Mouse (Mus musculus) kidney, postnatal 14 days (tissue): ENCODE measurements around the gene Pwwp2a.

Experiments
- DNase-seq: peaks from one replicate; pipeline ENCODE4 v3.0.0; 2022; ENCODE audit warnings: mixed read lengths

Gene Pwwp2a

GRCm38 (mm10) chr11:43681472-43682414, at the start of gene Pwwp2a:
TSS of gene Pwwp2a (plus strand) at chr11:43681998.
- peak; percentile 99 for DNase-seq

DNA sequence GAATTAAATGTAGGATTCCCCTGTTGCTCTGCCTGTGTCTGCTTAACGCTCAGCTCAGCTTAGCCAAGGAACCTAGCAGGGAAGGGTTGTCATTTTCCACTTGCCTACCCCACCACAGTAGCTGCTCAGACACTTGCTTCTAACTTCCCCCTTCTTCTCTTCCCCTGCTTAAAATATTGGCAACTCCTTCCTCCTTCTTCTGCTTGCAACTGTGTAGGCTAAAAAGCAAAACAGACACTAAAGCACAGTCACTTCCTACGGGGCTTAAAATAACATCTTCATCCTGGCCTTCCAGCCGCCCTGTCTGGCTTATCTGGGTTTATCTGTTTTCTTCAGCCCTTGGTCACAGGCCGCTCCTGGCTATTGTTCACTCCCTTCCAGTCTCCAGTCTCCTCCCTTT, 49.2 kb upstream of the Pwwp2a start:
- peak; percentile 12 for DNase-seq

DNA sequence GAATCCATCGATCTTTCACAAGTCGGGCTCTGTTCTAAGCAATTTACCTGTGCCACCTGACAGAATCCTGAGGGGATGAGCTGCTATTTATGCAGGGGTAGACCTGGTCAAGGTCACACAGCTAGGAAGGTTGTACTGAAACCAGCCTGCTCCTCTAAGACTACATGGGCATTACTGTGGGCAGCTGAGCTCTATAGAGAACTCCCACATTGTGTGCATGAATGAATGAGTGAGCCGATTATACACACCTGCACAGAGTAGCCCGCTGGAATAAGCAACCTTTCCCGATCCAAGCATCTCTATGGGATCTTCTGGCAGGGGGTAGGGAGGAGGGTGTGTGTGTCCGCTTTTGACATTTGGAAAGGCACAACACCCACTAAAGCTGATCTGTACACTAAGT, 48.6 kb upstream of the Pwwp2a start:
- DNase-seq: no peak

- DNase-seq: peak; percentile 89
Measured at GRCm38 (mm10) chr11:43633658-43634401, 48.0 kb upstream of the Pwwp2a start.

DNA sequence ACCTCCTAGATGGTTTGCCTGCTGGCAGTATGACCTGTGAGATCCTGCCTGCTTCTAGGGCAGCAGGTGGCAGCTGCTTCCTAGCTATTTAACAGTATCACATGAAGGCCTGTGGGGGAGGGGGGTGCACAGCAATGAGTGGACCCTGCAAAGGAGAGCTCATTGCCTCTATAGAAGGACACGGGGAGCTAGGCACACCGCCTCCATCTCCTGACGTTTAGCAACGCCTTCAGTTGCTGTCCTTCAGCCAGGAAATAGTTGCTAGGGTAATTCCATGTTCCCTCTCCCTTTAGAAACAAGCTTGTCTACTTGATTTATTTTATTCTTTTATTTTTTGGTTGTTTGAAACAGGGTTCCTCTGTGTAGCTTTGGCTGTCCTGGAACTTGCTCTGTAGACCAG, 45.0 kb upstream of the Pwwp2a start:
- no peak for DNase-seq

DNA sequence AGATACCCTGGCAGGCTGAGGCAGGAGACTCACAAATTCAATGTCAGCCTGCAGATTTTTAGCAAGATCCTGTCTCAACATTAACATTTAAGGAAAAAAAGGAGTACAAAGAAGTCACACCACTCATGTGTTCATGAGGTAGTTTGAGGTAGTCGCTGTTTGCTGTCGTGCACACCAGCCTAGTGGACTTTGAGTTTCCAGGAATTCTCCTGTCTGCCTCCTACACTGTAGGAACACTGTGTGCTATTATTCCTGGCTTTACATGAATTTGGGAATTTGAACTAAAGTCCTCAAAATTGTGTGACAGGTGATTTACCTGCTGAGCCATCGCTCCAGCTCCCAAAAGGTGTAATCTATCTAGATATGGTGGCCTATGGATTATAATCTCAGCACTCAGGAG, 43.3 kb upstream of the Pwwp2a start:
- DNase-seq: no peak

DNA sequence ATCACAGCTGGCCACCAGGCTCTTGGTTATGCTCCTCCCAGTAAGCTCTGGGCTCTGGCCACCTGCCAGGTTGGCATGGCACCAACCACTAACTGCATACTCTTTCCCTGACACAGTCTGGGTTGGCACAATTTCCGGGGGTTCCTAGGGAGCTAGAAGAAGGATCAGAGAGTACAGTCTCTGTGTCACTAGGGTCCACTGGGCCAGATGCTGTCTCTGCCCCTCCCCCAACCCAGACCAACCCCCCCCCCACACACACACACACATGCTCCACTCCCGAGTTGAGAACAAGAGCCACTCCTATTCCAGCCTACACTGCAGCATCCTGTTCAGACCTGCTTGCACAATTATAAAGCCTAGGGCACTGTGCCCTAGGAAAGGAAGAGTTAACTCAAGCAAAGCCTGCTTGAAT, 38.6 kb upstream of the Pwwp2a start:
- peak; percentile 92 for DNase-seq

DNA sequence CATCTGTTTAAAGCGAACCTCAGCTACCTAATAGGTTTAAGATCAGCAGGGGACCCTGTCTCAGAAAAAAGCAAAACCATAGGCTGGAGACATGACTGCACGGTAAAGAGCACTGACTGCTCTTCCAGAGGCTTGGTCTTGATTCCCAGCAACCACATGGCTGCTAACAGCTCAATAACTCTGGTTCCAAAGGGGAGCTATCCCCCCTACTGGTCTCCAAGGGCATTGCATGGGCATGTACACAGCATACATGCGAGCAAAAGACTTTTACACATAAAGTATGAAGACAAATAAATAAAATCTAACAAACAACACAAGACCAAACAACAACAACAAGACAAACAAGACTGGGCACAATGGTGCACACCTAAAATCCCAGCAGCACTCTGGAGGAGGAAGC, 36.5 kb upstream of the Pwwp2a start:
- DNase-seq: no peak

- DNase-seq: no peak
Measured at GRCm38 (mm10) chr11:43653051-43653475, 28.7 kb upstream of the Pwwp2a start.

- no peak for DNase-seq
Measured at GRCm38 (mm10) chr11:43656464-43656863, 25.3 kb upstream of the Pwwp2a start.

GRCm38 (mm10) chr11:43658010-43658409, 23.8 kb upstream of the Pwwp2a start:
- no peak for DNase-seq

DNA sequence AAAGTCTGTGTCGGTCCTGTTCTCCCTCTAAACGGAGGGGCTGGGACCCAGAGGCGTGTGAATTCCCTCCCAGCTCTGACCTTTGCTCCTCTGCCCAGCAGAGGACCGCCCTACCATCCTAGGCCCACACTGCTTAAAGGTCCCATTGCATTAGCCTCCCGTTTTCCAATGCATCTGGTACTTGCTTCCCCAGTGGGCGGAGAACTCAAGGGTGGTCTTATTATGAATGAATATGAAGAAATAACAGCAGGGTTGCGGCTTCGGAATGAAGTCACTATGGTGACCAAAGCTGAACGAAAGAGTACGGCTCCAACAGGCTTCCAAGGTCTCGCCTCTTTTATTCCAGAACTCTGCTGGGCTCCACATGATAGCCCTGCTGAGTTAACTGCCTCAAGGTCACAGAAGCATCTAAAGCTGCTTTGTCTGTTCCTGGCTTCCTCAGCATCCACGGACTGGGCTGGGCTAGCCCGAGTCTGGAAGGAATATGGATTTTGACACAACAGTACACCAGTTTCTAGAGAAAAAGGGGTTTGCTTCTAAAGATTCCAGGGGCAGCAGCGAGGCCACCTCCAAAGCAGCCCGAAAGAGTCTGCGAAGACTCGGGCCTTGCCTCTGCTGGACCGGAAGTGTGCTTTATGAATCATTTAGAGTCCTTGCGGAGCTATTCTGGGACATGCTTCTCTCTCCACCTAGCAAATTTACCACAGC, 14.6 kb upstream of the Pwwp2a start:
- peak; percentile 11 for DNase-seq

GRCm38 (mm10) chr11:43682415-43683217, 818 bp downstream of the Pwwp2a start:
- peak; percentile 63 for DNase-seq

GRCm38 (mm10) chr11:43688850-43689249, 7.1 kb downstream of the Pwwp2a start:
- no peak for DNase-seq

DNA sequence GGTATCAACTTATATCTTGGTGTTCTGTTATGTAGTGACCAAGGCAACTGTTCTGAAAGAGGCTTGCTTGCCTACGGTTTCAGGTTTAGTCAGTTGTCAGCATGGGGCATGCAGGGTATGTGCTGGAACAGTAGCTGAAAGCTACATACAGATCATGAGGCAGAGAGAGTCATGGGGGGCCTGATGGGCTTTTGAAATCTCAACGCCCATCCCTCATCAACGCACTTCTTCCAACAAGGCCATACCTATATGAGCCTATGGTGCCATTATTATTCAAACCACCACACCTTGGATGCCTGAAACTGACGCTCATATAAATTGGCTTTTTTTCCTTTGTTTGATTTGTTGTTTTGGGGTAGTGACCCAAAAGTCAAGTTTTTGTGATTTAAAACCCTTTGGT, 14.8 kb downstream of the Pwwp2a start:
- no peak for DNase-seq

- DNase-seq: no peak
Measured at GRCm38 (mm10) chr11:43698621-43699020, 16.8 kb downstream of the Pwwp2a start.

GRCm38 (mm10) chr11:43700291-43700690, 18.5 kb downstream of the Pwwp2a start:
- DNase-seq: no peak

DNA sequence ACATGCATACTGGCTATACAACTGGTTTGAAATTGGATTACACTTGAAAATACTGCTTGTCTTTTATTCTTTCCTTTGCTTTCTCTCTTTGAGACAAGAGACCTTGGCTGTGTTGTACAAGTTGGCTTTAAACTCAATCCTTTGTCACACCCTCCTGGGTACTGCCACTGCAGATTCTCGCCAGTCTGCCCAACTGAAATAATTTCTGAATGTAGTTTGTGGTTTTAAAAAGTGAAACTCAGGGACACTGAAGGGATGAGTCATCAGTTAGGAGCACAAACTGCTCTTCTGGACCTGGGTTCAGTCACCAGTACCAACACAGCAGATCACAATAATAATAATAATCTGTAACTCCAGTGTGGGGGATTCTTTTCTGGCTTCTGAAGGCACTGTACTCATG, 21.8 kb downstream of the Pwwp2a start:
- DNase-seq: no peak

- no peak for DNase-seq
Measured at GRCm38 (mm10) chr11:43705751-43706150, 24.0 kb downstream of the Pwwp2a start.

- DNase-seq: no peak
Measured at GRCm38 (mm10) chr11:43708409-43708808, 26.6 kb downstream of the Pwwp2a start.

GRCm38 (mm10) chr11:43712178-43712577, 30.4 kb downstream of the Pwwp2a start:
- DNase-seq: no peak

GRCm38 (mm10) chr11:43723411-43723810, 41.6 kb downstream of the Pwwp2a start:
- no peak for DNase-seq
